Mouse (Mus musculus): ENCODE results near the gene Cldn3. TPM values are rescaled to one million over a fixed set of nuclear protein-coding genes. Genes with fewer than 3 reads are reported as not detected.
A peak's percentile ranks its signal among the peaks of the same experiment; 100 is the strongest.

The Cldn3 gene
- total RNA-seq, 2 experiments from 2014 or later: 0.22 TPM; not detected in 1

DNA sequence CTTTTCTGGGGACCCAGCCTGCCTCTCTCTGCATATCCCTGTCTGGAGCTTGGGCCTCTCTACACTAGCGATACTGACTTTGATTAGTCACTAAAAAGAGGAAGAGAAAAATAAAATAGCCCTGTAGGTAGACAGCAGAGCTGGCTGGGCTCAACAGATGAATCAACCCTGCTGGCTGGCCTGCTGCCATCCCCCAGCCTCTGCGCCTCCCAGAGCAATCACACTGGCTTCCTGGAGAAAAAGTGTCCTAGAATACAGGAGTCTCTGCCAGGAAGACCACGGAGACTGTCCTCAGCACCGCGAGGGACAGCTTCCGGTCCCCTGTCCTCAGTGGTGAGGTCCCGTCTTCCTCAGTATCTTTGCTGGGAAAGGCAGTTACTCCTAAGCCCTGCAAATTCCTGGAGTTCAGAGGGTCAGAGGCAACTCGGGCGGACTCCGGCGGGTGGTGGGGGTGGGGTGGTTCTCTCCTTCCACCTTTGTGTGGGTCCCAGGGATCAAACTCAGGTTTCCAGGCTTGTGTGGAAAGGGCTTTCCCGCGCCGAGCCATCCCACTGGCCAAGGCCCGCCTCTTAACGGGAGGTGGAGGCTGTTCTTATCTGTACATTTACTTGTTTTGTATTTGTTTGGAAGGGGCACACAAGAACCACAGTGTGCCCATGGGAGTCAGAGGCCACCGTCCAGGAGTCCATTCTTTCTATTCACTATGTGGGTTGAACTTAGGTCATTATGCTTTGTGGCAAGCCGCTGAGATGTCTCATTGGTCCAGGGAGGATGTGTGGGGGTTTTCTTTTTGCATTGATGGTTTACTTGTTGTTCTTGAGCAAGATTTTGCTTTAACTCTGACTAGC, 43.2 kb downstream of the Cldn3 start:
- DNase-seq: peak; percentile 54 to 64
- intact Hi-C loops (cut with DNase I): no loop called here

DNA sequence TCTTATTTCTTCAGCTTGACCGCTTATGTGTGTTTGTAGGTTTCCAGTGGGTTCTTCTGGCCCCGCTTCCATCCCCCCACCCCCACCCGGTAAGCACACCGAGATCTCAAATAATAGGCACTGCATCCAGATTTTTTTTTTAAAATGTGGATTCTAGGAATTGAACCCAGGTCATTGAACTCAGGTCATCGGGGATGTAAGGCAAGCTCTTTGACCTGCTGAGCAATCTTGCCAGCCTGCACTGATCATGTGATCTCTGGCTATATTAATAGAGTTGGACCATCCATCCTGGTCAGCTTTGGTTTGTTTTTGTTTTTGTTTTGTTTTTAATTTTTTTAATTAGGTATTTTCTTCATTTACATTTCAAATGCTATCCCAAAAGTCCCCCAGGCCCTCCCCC, 46.6 kb downstream of the Cldn3 start:
- DNase-seq: no peak
- intact Hi-C loops (cut with DNase I): no loop called here

DNA sequence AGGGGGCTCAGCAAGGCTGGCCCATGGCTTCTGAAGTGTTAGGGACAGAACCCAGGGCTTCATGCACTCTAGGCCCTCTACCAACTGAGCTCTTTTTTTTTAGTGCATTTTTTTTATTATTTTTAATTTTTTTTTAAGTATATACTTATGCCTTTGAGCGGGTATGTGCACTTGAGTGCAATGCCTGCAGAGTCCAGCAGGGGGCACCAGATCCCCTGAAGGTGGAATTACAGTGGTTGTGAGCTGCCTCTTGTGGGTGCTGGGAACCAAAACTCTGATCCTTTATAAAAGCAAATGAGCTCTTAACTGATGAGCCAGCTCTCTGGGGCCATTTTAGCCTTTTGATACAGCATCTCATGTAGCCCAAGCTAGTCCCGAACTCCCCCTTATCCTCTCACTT, 48.6 kb downstream of the Cldn3 start:
- no peak for DNase-seq
- intact Hi-C loops (cut with DNase I): no loop called here

DNA sequence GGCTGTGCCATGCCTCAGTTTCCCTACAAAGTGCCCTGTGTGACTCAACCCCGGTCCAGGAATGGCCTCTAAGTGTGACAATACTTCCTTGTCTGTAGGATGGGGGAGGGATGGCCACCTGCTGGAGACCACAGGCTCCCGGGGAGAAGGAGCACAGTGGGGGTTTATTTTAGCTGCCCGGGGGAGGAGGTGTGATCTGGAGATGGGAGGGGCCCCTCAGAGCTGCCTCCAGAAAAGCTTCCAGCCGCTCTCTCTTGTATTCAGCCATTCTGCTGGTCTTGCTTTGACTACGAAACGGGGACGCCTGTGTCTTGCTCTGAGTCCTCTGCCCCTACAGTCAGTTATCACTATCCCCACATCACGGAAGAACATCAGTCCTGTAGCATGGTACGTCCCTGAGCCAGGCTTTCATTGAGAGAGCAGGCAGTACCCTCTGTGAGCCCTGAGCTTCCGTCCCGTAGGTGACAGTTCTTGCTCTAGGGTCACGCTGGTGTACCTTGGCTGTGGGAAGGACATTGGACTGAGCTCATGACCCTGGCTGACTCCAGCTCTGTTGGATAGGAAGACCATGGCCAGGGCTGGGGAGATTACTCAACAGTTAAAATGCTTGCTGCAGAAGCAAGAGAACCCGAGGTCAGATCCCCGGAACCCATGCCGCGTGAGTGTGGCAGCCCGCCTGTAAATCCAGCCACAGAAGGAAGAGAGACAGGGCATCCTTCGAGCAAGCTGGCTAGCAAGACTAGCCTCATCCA, 49.8 kb downstream of the Cldn3 start:
- intact Hi-C loops (cut with DNase I): no loop called here
- no peak for DNase-seq

Other genes starting within 250 kb of the Cldn3 start
- 100 to 1,000 TPM in 1 of 2 experiments, 10 to 100 TPM in 1; 67.1 to 103 TPM for gene Eln, start 238.9 kb upstream of the Cldn3 start, total RNA-seq (2021)
- not detected for gene Tmem270, start 79.5 kb upstream of the Cldn3 start, total RNA-seq (2021)
- not detected for gene Cldn13, start 70.7 kb upstream of the Cldn3 start, total RNA-seq (2021)
- gene Mettl27, start 53.8 kb upstream of the Cldn3 start, total RNA-seq (2021): 1 to 10 TPM; 7.3 to 7.5 TPM
- not detected for gene Cldn4, start 39.3 kb upstream of the Cldn3 start, total RNA-seq (2021)
- 10 to 100 TPM; 63.6 to 68.4 TPM for gene Abhd11, start 22.9 kb downstream of the Cldn3 start, total RNA-seq (2021)
- 1 to 10 TPM; 1.7 to 2.0 TPM for gene Stx1a, start 37.3 kb downstream of the Cldn3 start, total RNA-seq (2021)
- 10 to 100 TPM; 38.5 to 40.4 TPM for gene Dnajc30, start 78.0 kb downstream of the Cldn3 start, total RNA-seq (2021)
- 10 to 100 TPM; 21.2 to 24.7 TPM for gene Bud23, start 78.7 kb downstream of the Cldn3 start, total RNA-seq (2021)
- gene Vps37d, start 92.1 kb downstream of the Cldn3 start, total RNA-seq (2021): 1 to 10 TPM in 1 of 2 experiments, under 1 TPM in 1; 0.95 to 1.6 TPM
- 10 to 100 TPM; 23.5 to 31.7 TPM for gene Mlxipl, start 103.7 kb downstream of the Cldn3 start, total RNA-seq (2021)
- 10 to 100 TPM; 11.7 to 12.8 TPM for gene Tbl2, start 163.4 kb downstream of the Cldn3 start, total RNA-seq (2021)
- gene Bcl7b, start 182.1 kb downstream of the Cldn3 start, total RNA-seq (2021): 10 to 100 TPM; 41.3 to 43.4 TPM
- 10 to 100 TPM; 41.4 to 43.0 TPM for gene Baz1b, start 201.1 kb downstream of the Cldn3 start, total RNA-seq (2021)

Measured in heart, postnatal 36 days (tissue).